Mouse (Mus musculus) heart, postnatal 25 days (tissue): ENCODE data around the gene Shc4. TPM values are rescaled to one million over a fixed set of nuclear protein-coding genes. Genes with fewer than 3 reads are reported as not detected.

Experiments used
- DNase-seq: peaks from one replicate; pipeline ENCODE4 v3.0.0; 2022; ENCODE audit warnings: low spot score
- intact Hi-C: fragments of 180-260 bp; cut with DNase I; formaldehyde crosslinking; loops from one replicate; pipeline ENCODE4 v1.15.1; 2025
- total RNA-seq, 2 experiments: library from RNA; stranded (reverse); gene quantifications; 2 replicates each; pipeline ENCODE4 v1.2.3; 2021

Gene Shc4
- under 1 TPM; 0.42 to 0.49 TPM for total RNA-seq

DNA sequence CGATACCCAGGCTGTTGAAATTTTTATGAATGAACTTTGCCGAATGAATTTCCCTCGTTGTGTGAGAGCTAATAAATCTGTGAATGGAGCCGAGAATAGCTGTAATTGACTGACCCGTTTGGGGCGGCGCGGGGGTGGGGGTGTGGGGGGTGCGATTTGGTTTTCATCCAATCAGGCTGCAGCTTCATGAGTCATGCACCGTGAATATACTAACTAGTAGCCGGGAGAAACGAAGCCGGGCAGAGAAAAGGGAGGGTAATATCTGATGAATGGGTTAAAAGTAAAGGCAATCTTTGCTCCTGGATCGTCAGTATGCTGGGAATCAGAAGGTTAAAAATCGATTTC, at the start of gene Shc4:
TSS of gene Shc4 (minus strand) at position 63 of the 345 bp plus-strand sequence.
- intact Hi-C loops: no loop called here
- no peak for DNase-seq

DNA sequence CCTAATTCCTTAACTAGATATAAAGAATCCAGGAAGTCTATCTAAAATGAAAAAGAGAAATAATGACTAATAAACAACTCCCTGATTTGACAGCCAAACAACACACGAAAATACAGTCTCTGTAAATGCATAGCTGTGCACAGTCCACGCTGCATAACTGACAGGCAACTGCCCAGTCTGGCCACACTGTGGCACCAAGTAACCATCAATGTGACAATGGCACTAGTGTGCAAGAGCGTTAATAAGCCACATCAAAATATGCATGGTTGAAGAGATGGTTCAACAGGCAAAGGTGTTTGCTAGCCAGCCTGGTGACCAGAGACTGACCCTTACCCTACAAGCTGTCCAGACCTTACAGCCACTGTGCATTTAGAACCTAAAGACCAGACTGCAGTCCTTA, 41.1 kb upstream of the Shc4 start:
- intact Hi-C loops: no loop called here
- no peak for DNase-seq

DNA sequence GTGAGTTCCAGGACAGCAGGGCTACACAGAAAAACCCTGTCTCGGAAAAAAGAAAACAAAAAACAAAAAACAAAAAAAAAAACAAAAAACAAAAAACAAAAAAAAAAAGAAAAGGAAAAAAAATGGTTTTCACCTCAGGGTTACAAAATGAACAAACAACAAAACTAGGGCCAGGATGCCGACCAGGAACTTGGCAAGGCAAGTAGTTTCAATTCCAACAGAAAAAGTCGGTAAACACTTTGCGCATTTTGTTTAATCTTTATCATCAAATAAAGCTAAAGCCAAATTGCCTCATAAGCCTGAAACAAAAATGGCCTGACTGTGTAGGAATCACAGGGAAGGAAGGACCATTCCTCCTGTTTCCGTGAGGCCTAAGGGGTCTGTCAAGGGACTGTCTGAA, 40.6 kb upstream of the Shc4 start:
- intact Hi-C loops: no loop called here
- no peak for DNase-seq

DNA sequence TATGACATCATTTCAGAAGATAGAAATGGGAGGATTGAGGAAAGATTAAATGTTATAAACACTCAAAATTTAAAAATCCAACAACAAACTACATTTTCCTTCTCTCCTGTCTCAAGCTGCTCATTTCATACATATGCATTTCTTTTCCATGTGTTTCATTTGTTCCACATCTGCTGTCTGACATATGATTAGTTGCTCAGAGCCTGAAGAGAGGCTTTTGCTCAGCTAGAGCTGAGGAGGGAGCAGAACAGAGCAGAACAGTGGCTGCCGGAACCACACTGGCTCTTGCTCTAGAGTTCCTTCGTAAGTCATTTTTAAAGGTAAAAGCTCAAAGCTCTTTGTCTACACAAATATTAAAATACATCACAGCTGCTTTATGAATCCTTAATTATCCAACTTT, 25.4 kb upstream of the Shc4 start:
- no peak for DNase-seq
- intact Hi-C loops: no loop called here

DNA sequence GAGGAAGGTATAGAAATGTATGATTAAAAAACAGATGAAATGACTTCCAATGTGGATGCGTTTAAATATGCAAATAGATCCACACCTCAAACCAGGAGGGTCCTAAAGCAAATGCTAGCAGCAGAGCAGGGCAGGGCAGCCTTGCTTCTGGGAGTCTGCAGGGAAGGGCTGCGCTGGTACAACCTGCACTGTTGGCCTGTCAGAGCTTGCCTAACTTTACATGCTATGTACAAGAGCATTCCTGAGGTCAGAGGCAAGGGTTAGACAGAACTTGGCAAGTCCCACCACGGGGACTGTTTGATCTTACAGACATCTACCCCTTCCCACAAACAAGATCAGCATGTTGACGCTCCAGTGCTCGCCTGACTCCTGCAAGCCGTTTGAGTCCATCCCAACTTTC, 15.4 kb upstream of the Shc4 start:
- DNase-seq: no peak
- intact Hi-C loops: no loop called here

DNA sequence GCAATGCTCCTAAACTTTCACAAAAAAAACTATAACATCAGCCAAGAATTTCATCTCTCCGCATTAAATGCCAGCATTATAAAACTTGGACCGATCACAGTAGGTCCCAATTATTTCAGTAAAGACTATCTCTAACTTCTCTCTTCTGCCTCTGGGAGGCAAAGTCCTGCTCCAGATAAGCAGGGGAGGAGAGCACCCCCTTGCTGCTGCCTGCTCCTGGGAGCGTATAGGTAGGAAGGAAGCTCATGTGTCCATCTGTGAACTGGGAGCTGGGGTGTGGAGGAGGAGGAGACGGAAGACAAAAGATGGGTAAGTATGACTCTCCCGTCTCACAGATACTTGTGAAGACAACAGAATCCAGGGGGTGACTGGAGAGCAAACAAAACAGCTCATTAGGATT, 14.8 kb upstream of the Shc4 start:
- intact Hi-C loops: no loop called here
- DNase-seq: no peak

DNA sequence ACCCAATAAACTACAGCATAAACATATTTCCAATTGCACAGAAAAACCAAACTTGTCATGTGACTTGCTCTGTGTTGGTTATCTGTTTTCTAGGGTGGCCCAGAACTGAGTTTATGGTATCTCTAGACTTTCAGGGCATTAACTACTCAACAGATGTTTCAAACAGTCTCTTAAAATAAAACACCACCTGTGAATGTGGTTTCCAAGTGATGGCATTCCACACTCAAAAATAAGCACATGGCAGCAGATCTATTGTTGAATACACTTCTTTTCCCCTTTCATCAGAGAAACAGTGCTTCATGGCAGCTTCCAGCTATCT, 12.0 kb upstream of the Shc4 start:
- intact Hi-C loops: no loop called here
- DNase-seq: no peak

DNA sequence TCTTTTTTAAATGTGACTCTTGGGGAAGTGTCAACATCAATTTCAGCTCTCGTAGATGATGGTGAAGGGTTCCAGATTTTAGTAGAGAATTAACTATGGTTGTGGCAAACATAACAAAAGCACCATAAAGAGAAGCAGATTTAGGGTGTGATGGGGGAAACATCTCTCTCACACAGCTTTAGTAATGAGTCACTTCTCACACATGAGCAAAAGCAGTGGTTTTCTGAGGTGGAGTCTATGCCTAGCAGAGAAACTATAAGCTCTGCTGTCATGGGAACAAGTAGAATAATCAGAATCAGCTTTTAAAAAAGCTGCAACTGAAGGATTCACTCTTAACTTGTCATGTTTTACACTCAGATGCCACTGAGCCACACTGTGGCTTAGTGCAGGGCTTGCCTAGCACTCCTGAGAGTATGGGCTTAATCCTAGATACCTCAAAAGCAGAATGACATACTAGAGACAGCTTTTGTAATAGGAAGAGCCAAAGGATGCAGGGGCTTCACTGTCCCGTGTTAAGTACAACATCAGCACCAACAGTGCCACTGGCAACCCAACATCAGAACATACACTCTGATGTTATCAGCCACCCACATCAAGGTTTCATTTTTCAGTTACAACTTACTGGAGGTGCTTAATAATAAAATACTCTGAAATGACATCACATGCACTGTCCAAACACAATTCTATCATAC, 11.5 kb upstream of the Shc4 start:
- intact Hi-C loops: no loop called here
- no peak for DNase-seq

DNA sequence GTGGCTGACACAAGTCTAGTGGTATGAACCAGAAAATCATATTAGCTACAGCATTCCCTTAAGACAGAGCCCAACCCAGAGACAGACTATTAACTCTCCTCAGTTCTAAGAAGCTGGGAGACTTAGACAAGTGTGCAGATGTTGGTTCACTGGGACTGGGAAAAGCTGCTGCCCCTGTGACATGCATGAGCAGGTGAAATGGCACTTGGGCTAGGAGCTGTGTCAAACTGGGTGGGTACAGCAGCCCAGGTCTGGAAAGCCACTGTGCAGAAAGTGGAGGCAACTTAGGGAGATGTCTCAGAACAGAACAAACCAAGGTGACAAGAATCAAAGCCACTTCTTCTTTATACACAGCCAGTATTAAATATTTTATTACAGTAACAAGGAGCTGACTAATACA, 10.8 kb upstream of the Shc4 start:
- DNase-seq: no peak
- intact Hi-C loops: no loop called here

DNA sequence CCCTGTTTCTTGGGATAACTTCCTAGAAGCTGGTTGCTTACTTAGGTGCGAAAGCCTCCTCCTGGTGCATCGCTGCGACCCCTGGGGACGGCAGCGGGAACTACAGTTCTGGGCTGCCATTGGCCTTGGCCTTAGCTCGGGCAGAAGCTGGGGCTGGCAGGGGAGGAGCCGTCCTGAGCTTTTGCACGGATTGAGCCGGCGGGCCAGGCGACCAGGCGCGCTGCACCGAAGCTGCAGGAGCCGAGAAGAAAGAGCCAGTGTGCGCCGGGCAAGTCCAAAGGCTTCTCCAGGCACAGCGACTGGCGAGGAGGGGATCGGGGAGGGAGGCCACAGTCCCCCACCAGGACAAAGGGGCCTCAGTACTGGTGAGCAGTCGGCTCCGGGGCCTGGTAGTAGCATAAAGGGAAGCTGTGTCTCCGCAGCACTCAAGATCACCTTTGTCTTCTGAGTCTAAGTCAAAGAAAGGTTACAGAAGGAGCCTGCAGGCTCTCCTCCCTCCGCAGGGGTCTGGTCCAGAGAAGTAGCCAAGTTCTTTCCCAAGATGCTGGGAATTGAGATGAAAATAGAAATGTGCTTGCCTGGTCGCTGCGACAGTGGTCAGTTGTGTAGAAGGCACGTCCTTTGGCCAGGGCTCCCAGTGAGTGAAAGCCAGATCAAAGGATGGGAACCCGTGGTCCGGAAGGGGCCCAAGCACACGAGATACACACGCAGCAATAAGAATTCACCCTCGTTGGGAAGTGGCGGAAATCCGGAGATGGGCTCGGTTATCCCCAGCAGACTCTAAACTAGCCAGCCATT, 8.0 kb upstream of the Shc4 start:
- intact Hi-C loops: loop anchor here (1.0 kb wide), 1 partner anchor 74 kb away; no protein-coding TSS in a partner anchor
- peak; percentile 82 for DNase-seq

DNA sequence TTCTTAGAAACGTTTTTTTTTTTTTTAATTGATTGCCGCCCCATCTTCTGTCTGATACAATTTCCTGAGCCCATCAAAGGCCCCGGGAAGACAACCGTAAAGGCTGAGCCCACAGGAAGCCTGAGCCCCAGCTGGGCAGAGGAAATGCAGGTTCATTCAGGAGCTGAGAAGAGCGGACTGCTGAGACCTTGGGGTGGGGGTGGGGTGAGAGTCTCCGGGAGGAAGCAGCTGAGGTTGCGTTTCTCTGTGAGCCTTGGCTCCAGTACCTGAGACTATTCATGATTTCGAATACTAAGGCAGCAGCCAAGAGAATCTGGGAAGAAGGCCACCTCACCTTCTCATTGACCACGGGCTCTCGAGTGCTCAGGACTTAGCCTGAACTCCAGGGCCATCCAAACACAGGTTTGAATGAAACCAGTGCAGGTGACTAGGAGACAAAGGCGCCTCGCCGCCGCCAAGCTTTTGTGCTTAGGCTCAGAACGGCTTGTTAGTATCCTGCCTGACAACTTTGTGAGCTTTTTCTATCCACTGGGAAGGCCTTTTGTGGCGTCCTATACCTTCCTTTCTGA, 682 bp upstream of the Shc4 start:
- intact Hi-C loops: loop anchor here (5.0 kb wide), 1 partner anchor 462 kb away; no protein-coding TSS in a partner anchor
- no peak for DNase-seq

DNA sequence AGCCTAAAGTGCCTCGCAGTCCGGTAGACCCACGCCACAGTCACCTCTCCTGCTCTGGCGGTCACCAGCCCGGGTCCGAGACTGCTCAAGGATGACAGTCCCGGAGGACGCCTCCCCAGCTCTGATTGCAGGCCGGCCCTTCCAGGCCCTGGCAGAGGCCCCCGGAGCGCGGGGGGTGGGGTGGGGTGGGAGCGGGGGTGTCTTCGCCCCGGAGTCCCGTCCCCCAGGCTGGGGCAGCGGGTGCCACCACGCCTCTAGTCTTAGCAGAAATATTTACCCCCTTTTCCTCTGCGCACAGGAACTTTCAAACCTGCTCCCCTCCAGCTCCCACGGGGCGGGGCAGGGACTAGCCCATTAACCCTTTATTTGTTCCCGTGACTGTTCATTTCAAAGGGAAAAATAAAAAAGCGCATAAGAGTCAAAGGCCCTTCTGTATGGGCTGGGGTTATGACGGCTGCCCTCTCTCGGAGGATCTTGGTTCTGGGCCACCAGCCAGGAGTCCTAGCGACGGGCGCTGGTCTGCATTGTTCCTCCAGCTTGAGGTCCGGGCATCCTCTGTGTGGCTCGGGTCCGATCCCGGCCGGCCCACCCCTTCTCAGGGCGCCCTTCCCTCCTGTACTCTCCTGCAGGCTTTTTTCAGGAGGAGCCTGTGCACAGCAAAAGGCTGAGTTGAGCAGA, 401 bp downstream of the Shc4 start:
- intact Hi-C loops: no loop called here
- no peak for DNase-seq

DNA sequence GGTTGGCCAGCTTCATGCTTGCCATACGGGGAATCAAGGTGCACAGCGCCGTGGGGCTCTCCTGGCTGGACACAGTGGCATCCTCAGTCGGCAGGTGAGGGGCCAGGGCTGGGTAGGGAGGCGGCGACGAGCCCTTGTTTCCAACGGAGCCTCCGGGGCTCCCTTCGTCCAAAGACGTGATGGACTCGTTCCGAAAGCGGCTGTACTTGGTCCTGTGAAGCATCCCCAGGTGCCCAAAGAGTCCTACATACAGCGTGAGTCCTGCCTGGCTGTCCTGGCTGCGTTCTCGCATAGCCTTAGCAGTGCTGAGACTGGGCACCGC, 901 bp downstream of the Shc4 start:
- no peak for DNase-seq
- intact Hi-C loops: no loop called here

DNA sequence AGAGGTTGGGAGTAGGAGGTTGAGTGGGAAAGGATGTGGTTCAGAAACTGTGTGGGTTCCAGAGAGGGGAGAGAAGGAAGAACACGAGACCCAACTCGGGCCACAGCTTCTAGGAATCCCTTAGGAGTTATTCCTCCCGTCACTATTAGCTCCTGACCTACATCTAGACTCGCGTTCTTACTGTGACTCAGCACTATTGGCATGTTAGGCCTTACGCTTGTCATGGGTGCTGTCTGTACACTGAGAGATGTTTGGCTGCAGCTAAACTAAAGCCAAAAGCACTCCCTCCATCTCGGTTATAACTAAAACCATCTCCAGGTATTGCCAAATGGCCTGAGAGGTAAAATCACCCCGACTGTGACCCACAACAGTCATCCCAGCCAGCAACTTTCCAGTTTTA, 7.3 kb downstream of the Shc4 start:
- no peak for DNase-seq
- intact Hi-C loops: no loop called here

DNA sequence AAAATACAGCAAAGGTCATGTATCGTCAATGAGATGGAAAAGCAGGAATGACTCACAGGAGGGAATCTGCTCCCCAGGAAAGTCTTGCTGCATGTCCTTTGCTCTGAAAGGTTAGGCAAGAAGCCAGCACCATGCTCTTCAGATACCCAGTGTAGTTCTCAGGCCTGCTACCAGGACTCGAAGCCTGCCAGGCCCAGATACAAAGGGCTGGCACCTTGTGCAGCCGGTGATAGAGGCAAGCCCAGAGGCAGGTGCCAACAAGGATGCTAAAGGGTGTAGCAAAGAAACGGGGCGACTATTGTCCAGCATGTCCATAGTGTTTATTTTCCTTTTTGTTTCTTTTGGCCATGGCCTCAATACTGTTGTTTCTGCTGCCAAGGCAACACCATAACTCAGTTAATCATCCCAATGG, 17.4 kb downstream of the Shc4 start:
- intact Hi-C loops: no loop called here
- no peak for DNase-seq

DNA sequence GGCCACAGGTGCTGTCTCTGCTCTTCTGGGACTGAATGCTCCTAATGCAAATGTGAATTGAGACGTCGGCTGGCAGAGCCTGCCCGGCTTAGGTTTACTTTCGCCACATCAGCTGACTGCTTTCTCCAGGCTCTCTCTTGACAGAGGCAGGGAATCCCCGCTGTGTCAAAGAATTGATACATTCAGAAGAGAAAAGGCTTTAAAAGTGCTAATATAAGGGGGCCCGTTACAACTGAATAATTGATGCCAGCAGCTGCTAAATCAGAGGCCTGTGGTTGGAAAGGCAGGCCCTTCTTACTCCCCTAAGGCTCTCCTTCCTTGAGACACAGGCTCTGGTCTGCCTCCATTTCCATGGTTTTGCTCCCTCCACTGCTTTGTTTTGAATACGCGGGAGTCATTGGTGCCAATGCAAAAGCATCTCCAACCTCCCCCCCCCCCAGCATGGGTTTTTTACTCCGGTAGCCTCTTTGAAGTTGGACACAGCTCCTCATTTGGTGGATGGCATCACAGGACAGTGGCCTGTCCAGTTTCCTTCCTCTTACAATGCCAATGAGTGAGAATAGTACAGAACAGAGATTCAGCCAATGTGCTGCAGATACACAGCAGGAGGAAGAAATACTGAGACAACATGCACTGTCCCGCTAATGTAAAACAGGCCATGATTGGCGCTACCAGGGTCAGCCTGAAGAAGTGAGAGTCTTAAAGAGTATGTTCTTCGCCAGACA, 18.9 kb downstream of the Shc4 start:
- intact Hi-C loops: no loop called here
- no peak for DNase-seq

DNA sequence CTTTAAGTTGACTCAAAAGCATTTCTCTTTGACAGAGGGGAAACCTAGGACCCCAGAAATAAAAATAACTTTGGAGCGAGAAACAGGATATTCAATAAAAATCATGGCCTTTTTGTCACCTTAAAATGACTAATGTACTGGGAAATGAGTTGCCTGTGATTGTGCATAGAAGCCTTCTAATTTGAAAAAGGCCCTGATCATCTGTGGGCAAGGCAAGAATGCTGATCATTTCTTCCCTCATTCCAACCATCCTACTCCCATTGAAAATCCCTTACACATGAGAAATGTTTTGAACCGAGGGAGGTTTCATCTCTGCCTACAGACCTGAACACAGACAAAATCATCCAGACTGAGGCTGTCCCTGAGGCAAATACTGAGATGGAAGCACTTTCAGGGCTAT, 21.1 kb downstream of the Shc4 start:
- intact Hi-C loops: no loop called here
- DNase-seq: no peak

DNA sequence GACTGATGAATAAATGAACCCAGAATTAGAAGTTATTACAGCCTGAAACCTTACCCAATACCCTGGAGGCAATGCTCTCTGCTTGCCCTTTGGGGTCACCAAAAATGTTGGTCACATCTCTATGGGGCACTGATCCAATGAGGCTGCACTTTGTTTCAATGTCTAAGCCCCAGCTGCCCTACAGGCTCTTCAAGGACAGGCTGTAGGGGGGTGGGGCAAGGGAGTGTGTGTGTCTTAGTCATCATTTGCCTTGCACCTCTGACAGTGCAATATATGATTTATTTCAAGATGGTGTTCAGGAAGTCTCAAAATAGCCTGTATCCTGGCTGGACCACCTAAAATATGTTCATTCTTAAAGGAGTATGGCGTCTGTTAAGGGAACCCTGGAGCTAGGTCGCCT, 22.3 kb downstream of the Shc4 start:
- no peak for DNase-seq
- intact Hi-C loops: no loop called here

DNA sequence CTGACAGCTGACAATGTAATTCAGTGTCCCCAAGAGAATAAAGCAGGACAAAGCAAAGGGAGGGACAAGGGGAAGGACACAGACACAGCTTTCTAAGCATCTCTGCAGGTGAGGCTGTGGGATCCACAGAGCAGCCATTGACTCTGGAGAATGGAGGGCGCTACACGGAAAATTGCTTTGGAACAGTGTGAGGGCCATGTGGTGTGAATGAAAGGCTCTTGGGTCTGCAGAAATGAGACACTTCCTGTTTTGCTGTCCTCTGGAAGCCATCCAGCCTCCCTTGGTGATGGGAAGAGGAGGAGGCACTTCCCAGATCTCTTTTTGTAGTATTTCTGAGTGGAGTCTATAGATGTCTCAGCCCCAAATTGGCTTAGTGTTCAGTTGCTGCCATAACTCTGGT, 27.7 kb downstream of the Shc4 start:
- intact Hi-C loops: no loop called here
- no peak for DNase-seq

DNA sequence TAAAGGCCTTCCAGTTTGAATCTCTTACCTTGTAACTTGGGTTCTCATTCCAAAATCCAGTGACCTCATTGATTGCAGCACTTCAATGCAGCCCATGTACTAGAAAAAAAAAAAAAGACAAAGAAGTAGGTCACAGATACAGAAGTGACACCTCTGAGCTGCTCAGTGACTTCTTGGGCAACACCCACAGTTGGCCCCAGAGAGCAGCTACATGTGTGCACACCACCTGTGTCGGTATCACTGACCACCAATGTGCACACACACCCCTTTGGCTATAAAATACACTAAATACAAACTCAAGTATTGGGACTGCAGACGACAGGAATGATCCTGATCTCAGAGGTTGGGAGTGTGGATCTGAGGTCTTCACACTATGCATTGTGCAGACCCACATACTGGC, 29.1 kb downstream of the Shc4 start:
- no peak for DNase-seq
- intact Hi-C loops: no loop called here

DNA sequence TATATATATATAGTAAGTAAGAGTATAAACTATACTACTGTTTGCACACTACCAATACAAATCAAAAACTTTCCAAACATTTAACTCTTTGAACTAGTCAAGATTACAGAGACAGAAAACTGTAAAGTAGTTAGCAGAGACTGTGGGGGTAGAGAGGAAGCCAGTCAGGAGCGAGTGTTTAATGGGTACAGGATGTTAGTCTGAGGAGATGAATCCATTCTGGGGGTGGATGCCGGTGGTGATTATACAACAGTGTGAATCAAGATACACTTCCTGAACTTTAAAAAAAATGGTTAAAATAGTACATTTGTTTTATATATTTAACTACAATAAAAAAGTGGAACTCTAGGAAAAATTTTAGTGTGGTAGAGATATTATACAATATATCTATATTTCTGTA, 31.9 kb downstream of the Shc4 start:
- intact Hi-C loops: no loop called here
- no peak for DNase-seq
